Mouse (Mus musculus) liver, adult 2 months (tissue): ENCODE data around the gene Anks1b.

Experiments used
- CTCF ChIP-seq: fragments of 200-500 bp; IDR thresholded peaks from 2 replicates; pipeline ENCODE4 v1.5.1; 2011; ENCODE audit warnings: low read depth, low read length, control low read depth
- POLR2A ChIP-seq: fragments of 200-500 bp; IDR thresholded peaks from 2 replicates; pipeline ENCODE4 v1.6.1; 2011; ENCODE audit warnings: low read length, control low read depth; ENCODE audit not compliant: insufficient read depth; ENCODE audit errors: extremely low read depth

- TF ChIP-seq CTCF (no peak), POLR2A (no peak)
These were observed 170.9 kb downstream of the Anks1b start for GRCm38 (mm10) chr10:90044229-90044628.
